Mouse (Mus musculus): ENCODE data around the gene Phykpl.

Gene Phykpl

DNA sequence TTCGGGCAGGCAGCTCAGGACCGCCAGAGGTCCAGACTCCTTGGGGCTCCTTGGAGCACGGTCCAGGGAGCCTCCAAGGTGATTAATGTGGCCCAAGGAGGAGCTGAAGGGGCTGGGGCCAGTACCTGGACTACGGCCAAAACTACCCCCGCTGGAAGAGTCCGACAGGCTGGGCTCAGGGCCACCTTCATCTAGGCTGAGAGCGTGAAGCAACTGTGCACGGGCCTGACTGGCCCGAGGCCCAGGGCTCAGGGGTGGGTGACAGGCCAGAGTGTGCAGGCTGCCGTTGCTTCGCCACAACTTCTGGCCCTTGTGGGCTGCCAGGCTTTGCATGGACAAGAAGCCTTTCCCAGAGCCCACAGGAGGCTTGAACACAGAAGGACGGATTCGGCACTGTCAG is 60.7 kb downstream of the Phykpl start:
- no peak for DNase-seq (ENCODE audit: low spot score)

- DNase-seq (ENCODE audit: low spot score) = no peak
Measured at GRCm38 (mm10) chr11:51646245-51646644, 61.7 kb downstream of the Phykpl start.

DNA sequence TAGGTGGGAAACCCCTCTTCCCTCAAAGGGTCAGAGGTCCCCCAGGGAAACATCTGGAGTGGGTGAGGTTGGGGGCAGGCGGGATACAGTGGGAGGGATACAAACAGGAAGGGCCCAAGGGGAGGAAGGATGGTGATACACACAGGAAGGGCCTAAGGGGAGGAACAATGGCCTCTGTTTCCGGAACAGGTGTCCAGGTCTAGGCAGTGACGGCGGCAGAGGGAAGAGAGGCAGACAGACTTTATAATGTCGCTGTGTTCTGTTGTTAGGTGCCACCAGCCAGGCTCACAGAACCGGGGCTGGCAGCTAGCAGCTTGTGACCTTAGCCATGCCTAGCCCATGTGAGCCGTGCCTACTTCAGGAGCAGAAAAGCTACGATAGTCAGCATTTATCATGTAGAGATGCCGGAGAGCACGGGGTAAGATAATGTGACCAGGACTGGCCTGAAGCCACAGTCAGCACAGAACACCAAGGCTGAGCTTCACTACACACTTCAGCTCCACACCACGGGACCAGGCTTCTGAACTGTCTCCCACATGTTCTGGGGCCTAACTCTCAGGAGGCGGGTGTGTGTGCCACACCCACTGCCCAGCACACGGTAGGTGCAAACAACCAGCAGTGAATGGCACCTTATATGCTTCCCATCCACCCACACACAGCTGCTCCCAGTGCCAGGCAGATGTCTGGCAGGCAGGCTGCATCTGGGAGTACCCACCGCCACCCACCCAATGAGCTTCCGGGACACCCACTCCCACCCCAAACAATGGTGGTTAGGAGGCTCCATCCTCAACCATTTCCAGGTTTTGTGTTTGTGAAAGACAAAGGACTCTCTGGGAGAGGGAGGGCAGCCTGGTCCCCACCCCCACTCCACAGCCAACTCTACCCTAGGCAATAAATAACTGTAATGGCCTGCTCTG is 62.5 kb downstream of the Phykpl start:
- DNase-seq (ENCODE audit: low spot score) = no peak

- DNase-seq (ENCODE audit: low spot score) = peak; percentile 31
Measured at GRCm38 (mm10) chr11:51648566-51648965, 64.0 kb downstream of the Phykpl start.

DNA sequence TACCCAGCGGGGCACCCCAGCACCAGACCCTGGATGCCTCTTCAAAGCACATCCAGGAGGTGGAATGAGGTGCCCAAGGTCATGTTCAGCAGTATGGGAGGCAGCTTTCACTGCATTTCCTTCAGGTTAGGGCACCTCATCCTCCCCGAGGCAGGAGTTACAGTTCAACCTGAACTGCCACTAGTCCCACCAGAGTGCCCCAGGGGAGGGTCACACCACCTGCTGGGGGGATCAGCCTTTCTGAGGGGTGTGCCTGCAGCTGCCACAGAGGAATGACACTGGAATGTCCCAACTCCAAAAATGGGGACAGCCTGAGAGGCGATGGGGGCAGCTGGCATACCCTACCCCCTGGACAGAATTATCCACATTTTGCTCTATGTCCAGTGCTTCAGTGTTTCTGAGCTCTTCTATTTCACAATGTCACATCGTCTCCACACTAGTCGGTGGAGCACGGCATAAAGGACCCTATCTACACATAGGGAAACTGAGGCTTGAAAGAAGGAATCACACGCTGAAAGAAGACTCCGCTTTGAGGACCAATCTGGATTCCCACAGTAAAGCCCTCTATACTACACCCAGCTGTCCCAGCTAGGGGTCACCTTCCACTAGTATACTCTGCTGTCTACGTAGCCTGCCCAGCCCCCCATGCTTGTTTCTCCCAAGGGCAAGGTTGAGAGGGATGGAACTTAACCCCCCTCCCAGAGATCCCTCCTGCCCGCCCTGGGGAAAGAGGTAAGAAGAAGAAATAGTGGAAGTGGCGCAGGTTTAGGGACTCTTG is 64.7 kb downstream of the Phykpl start:
- no peak for DNase-seq (ENCODE audit: low spot score)

- DNase-seq (ENCODE audit: low spot score) = no peak
Measured at GRCm38 (mm10) chr11:51649889-51650199, 65.3 kb downstream of the Phykpl start.

DNA sequence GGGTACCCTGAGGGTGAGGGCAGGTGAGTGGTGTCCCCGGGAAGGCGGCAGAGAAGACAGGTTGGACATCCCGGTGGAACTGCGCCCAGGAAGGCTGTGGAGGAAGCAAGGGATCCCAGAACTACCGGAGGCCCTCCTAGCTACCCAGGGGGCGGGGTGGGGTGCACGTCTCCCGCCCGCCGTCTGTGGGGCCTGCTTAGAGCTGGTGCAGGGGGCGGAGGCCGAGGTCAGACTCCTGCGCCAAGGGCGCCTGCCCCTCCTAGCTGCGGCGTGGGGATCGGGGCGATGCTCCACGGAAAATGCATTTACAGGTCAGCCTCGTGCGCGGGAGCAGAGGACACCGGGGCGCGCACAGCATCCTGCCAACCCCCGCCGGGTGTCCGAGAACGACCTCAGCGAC is 65.7 kb downstream of the Phykpl start:
- DNase-seq (ENCODE audit: low spot score) = no peak

- peak; percentile 39 for DNase-seq (ENCODE audit: low spot score)
Measured at GRCm38 (mm10) chr11:51650691-51651515, 66.3 kb downstream of the Phykpl start, which contains the start of the genes N4bp3 and D930048N14Rik. N4bp3 (minus strand) TSS chr11:51650842. D930048N14Rik (plus strand) TSS chr11:51650954.

GRCm38 (mm10) chr11:51652889-51653418 is 68.4 kb downstream of the Phykpl start:
- no peak for DNase-seq (ENCODE audit: low spot score)

DNA sequence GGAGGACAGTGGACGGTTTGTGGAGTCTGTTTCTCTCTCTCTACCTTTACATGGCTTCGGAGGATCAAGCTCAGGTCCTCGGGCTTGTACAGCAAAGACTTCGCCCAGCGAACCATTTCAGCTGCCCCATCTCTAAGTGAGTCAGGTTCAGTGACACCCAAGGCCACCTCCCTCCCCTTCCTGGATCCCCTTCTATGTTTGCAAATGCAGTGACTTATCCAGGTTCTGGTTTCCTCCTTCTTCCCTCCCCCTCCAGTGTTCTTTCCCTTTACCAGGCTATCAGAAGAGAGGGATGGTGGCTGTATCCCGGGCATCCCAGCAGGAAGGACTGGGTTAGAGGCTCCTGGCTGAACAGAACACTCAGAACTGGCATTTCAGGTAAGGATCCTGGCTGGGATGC is 69.2 kb downstream of the Phykpl start:
- DNase-seq (ENCODE audit: low spot score) = no peak

Measured in adipocyte (in vitro differentiated cells).